Mouse (Mus musculus): ENCODE measurements around the gene Efhd2. TPM values are rescaled to one million over a fixed set of nuclear protein-coding genes. Genes with fewer than 3 reads are reported as not detected.
A peak's percentile ranks its signal among the peaks of the same experiment; 100 is the strongest.

Efhd2 gene
- polyA plus RNA-seq, 1 experiment: 23.8 TPM

- no peak overlapping the region for H3K27ac ChIP-seq (ENCODE audit: control insufficient read depth, insufficient read depth, low read depth, low read length, poor library complexity)
- 87% methylated on average over 7 of the region's 7 CpGs for WGBS
- TF ChIP-seq CTCF (IDR thresholded peaks at IDR 0.05; ENCODE audit: control insufficient read depth, insufficient read depth, low read length) (no peak), POLR2A (IDR thresholded peaks at IDR 0.05; ENCODE audit: borderline replicate concordance, control insufficient read depth, low read depth, low read length) (no peak)
- no peaks in the 10 kb centered on the region for H3K4me1 ChIP-seq (ENCODE audit: control insufficient read depth, insufficient read depth, low read length)
- no peak overlapping the region for H3K4me3 ChIP-seq (replicated peaks; ENCODE audit: control insufficient read depth, low read depth, low read length)
Observed at GRCm38 (mm10) chr4:141819316-141819715, 55.4 kb downstream of the Efhd2 start.

GRCm38 (mm10) chr4:141818861-141819260 is 55.9 kb downstream of the Efhd2 start:
- no peak overlapping the region for H3K27ac ChIP-seq (ENCODE audit: control insufficient read depth, insufficient read depth, low read depth, low read length, poor library complexity)
- no peak overlapping the region for H3K4me3 ChIP-seq (replicated peaks; ENCODE audit: control insufficient read depth, low read depth, low read length)
- 86% methylated on average over 13 of the region's 13 CpGs for WGBS
- TF ChIP-seq CTCF (IDR thresholded peaks at IDR 0.05; ENCODE audit: control insufficient read depth, insufficient read depth, low read length) (no peak), POLR2A (IDR thresholded peaks at IDR 0.05; ENCODE audit: borderline replicate concordance, control insufficient read depth, low read depth, low read length) (no peak)
- no peaks in the 10 kb centered on the region for H3K4me1 ChIP-seq (ENCODE audit: control insufficient read depth, insufficient read depth, low read length)

GRCm38 (mm10) chr4:141817706-141818105 is 57.0 kb downstream of the Efhd2 start:
- 89% methylated on average over 10 of the region's 10 CpGs for WGBS
- Histone ChIP-seq H3K4me3 (replicated peaks; ENCODE audit: control insufficient read depth, low read depth, low read length) (no peak overlapping the region), H3K4me1 (ENCODE audit: control insufficient read depth, insufficient read depth, low read length) (no peaks in the 10 kb centered on the region), H3K27ac (ENCODE audit: control insufficient read depth, insufficient read depth, low read depth, low read length, poor library complexity) (no peak overlapping the region)
- TF ChIP-seq CTCF (IDR thresholded peaks at IDR 0.05; ENCODE audit: control insufficient read depth, insufficient read depth, low read length) (no peak), POLR2A (IDR thresholded peaks at IDR 0.05; ENCODE audit: borderline replicate concordance, control insufficient read depth, low read depth, low read length) (no peak)

GRCm38 (mm10) chr4:141816776-141817655 is 57.7 kb downstream of the Efhd2 start:
- H3K4me1 ChIP-seq (ENCODE audit: control insufficient read depth, insufficient read depth, low read length): no peaks in the 10 kb centered on the region
- H3K4me3 ChIP-seq (replicated peaks; ENCODE audit: control insufficient read depth, low read depth, low read length): no peak overlapping the region
- WGBS: 56% methylated on average over 14 of the region's 14 CpGs
- no peak overlapping the region for H3K27ac ChIP-seq (ENCODE audit: control insufficient read depth, insufficient read depth, low read depth, low read length, poor library complexity)
- TF ChIP-seq POLR2A (IDR thresholded peaks at IDR 0.05; ENCODE audit: borderline replicate concordance, control insufficient read depth, low read depth, low read length) (no peak), CTCF (IDR thresholded peaks at IDR 0.05; ENCODE audit: control insufficient read depth, insufficient read depth, low read length) (no peak)

GRCm38 (mm10) chr4:141816267-141816666 is 58.5 kb downstream of the Efhd2 start:
- WGBS: 88% methylated on average over 7 of the region's 7 CpGs
- Histone ChIP-seq H3K27ac (ENCODE audit: control insufficient read depth, insufficient read depth, low read depth, low read length, poor library complexity) (no peak overlapping the region), H3K4me1 (ENCODE audit: control insufficient read depth, insufficient read depth, low read length) (no peaks in the 10 kb centered on the region), H3K4me3 (replicated peaks; ENCODE audit: control insufficient read depth, low read depth, low read length) (no peak overlapping the region)
- TF ChIP-seq POLR2A (IDR thresholded peaks at IDR 0.05; ENCODE audit: borderline replicate concordance, control insufficient read depth, low read depth, low read length) (no peak), CTCF (IDR thresholded peaks at IDR 0.05; ENCODE audit: control insufficient read depth, insufficient read depth, low read length) (no peak)

GRCm38 (mm10) chr4:141811375-141811774 is 63.3 kb downstream of the Efhd2 start:
- 90% methylated on average over 7 of the region's 7 CpGs for WGBS
- no peak for TF ChIP-seq POLR2A (IDR thresholded peaks at IDR 0.05; ENCODE audit: borderline replicate concordance, control insufficient read depth, low read depth, low read length)
- H3K27ac ChIP-seq (ENCODE audit: control insufficient read depth, insufficient read depth, low read depth, low read length, poor library complexity): no peak overlapping the region
- no peaks in the 10 kb centered on the region for H3K4me1 ChIP-seq (ENCODE audit: control insufficient read depth, insufficient read depth, low read length)
- no peak overlapping the region for H3K4me3 ChIP-seq (replicated peaks; ENCODE audit: control insufficient read depth, low read depth, low read length)

GRCm38 (mm10) chr4:141810975-141811374 is 63.7 kb downstream of the Efhd2 start:
- 97% methylated on average over 2 of the region's 2 CpGs for WGBS

GRCm38 (mm10) chr4:141809850-141810464 is 64.8 kb downstream of the Efhd2 start:
- TF ChIP-seq POLR2A (IDR thresholded peaks at IDR 0.05; ENCODE audit: borderline replicate concordance, control insufficient read depth, low read depth, low read length): no peak
- TF ChIP-seq CTCF (IDR thresholded peaks at IDR 0.05; ENCODE audit: control insufficient read depth, insufficient read depth, low read length): peak; percentile 80
- Histone ChIP-seq H3K27ac (ENCODE audit: control insufficient read depth, insufficient read depth, low read depth, low read length, poor library complexity) (no peak overlapping the region), H3K4me3 (replicated peaks; ENCODE audit: control insufficient read depth, low read depth, low read length) (no peak overlapping the region), H3K4me1 (ENCODE audit: control insufficient read depth, insufficient read depth, low read length) (no peaks in the 10 kb centered on the region)
- WGBS: 73% methylated on average over 8 of the region's 8 CpGs

More at GRCm38 (mm10) chr4:141810975-141811374, 63.7 kb downstream of the Efhd2 start:
- TF ChIP-seq CTCF (IDR thresholded peaks at IDR 0.05; ENCODE audit: control insufficient read depth, insufficient read depth, low read length) (no peak), POLR2A (IDR thresholded peaks at IDR 0.05; ENCODE audit: borderline replicate concordance, control insufficient read depth, low read depth, low read length) (no peak)
- Histone ChIP-seq H3K27ac (ENCODE audit: control insufficient read depth, insufficient read depth, low read depth, low read length, poor library complexity) (no peak overlapping the region), H3K4me1 (ENCODE audit: control insufficient read depth, insufficient read depth, low read length) (no peaks in the 10 kb centered on the region), H3K4me3 (replicated peaks; ENCODE audit: control insufficient read depth, low read depth, low read length) (no peak overlapping the region)

Other genes with a start within 250 kb of the Efhd2 start
- 16.5 and 24.5 TPM in 2 replicates for gene Plekhm2, start 210.0 kb downstream of the Efhd2 start, polyA plus RNA-seq (2011; ENCODE audit: insufficient read depth, insufficient read length, low replicate concordance, missing spikeins)
- 4.1 TPM in 1 of 2 replicates, not detected in the other for gene Rsc1a1, start 189.3 kb downstream of the Efhd2 start, polyA plus RNA-seq (2011; ENCODE audit: insufficient read depth, insufficient read length, low replicate concordance, missing spikeins)
- 14.5 and 20.4 TPM in 2 replicates for gene Ddi2, start 151.5 kb downstream of the Efhd2 start, polyA plus RNA-seq (2011; ENCODE audit: insufficient read depth, insufficient read length, low replicate concordance, missing spikeins)
- gene Agmat, start 128.2 kb downstream of the Efhd2 start, polyA plus RNA-seq (2011; ENCODE audit: insufficient read depth, insufficient read length, low replicate concordance, missing spikeins): 1.8 TPM in 1 of 2 replicates, not detected in the other
- 4.9 and 9.0 TPM in 2 replicates for gene Dnajc16, start 84.0 kb downstream of the Efhd2 start, polyA plus RNA-seq (2011; ENCODE audit: insufficient read depth, insufficient read length, low replicate concordance, missing spikeins)
- 9.2 and 20.7 TPM in 2 replicates for gene Casp9, start 81.3 kb downstream of the Efhd2 start, polyA plus RNA-seq (2011; ENCODE audit: insufficient read depth, insufficient read length, low replicate concordance, missing spikeins)
- gene Cela2a, start 48.8 kb downstream of the Efhd2 start, polyA plus RNA-seq (2011; ENCODE audit: insufficient read depth, insufficient read length, low replicate concordance, missing spikeins): not detected in 2 replicates
- not detected in 2 replicates for gene Ctrc, start 28.6 kb downstream of the Efhd2 start, polyA plus RNA-seq (2011; ENCODE audit: insufficient read depth, insufficient read length, low replicate concordance, missing spikeins)
- gene Fhad1, start 140.2 kb upstream of the Efhd2 start, polyA plus RNA-seq (2011; ENCODE audit: insufficient read depth, insufficient read length, low replicate concordance, missing spikeins): 1.3 TPM in 1 of 2 replicates, not detected in the other
- gene Tmem51, start 209.4 kb upstream of the Efhd2 start, polyA plus RNA-seq (2011; ENCODE audit: insufficient read depth, insufficient read length, low replicate concordance, missing spikeins): 2.1 and 5.9 TPM in 2 replicates